In genomic region chr4:63569322-63569721, GRCm38 (mm10) we compare ENCODE assay signal across 20 mouse cellular contexts. TPM values are rescaled to one million over a fixed set of nuclear protein-coding genes. Genes with fewer than 3 reads are reported as not detected.
DNase-seq lines count a peak whose midpoint lies in the region; ATAC-seq and TF ChIP-seq lines count a peak whose summit lies in the region.
"Had no signal": no experiment of that assay in that cellular context is flagged by ENCODE, and none has a peak within 500 bp of the region (broad histone marks: within the 10 kb centered on the region; RNA-seq: fewer than 3 reads in every experiment).

No protein-coding gene starts in this region.

- H3K27ac ChIP-seq in hindbrain, embryonic 10.5 days, result peak overlapping the region; percentile 86
- no peak overlapping the region for H3K27ac ChIP-seq in hindbrain, embryonic 12.5 days
- H3K27ac ChIP-seq in lung, postnatal 0 days (ENCODE audit: low read length), result no peak overlapping the region
- H3K27ac ChIP-seq in embryonic facial prominence, embryonic 13.5 days, result peak overlapping the region; percentile 76; the same call in 1 of the 2 replicates

- no peak overlapping the region for H3K9ac ChIP-seq in hindbrain, embryonic 12.5 days
- H3K9ac ChIP-seq in lung, postnatal 0 days (replicated peaks; ENCODE audit: low read depth), result no peak overlapping the region
- H3K9ac ChIP-seq in embryonic facial prominence, embryonic 13.5 days, result no peak overlapping the region
- H3K9ac ChIP-seq: embryonic facial prominence, embryonic 12.5 days; hindbrain, embryonic 14.5 days had no signal

- 83% methylated on average over 8 of the region's 8 CpGs for WGBS in hindbrain, embryonic 10.5 days
- 86% methylated on average over 8 of the region's 8 CpGs for WGBS in hindbrain, embryonic 12.5 days
- WGBS in lung, postnatal 0 days, result 55% methylated on average over 8 of the region's 8 CpGs
- WGBS in embryonic facial prominence, embryonic 13.5 days, result 84% methylated on average over 8 of the region's 8 CpGs

- H3K9me3 ChIP-seq in hindbrain, embryonic 10.5 days, result no peaks in the 10 kb centered on the region
- no peaks in the 10 kb centered on the region; the same call in 1 of the 2 replicates for H3K9me3 ChIP-seq in hindbrain, embryonic 12.5 days (replicated peaks)
- H3K9me3 ChIP-seq in lung, postnatal 0 days (ENCODE audit: low read length), result no peaks in the 10 kb centered on the region
- H3K9me3 ChIP-seq in embryonic facial prominence, embryonic 13.5 days, result no peaks in the 10 kb centered on the region
- H3K9me3 ChIP-seq: embryonic facial prominence, embryonic 12.5 days had no signal

- H3K4me1 ChIP-seq in hindbrain, embryonic 10.5 days (replicated peaks), result peaks cover 30% of the 10 kb centered on the region
- peaks cover 13% of the 10 kb centered on the region; the same call in 1 of the 2 replicates for H3K4me1 ChIP-seq in hindbrain, embryonic 12.5 days
- H3K4me1 ChIP-seq in lung, postnatal 0 days (ENCODE audit: insufficient read depth, low read depth, low read length), result no peaks in the 10 kb centered on the region; the same call in 1 of the 2 replicates
- H3K4me1 ChIP-seq in embryonic facial prominence, embryonic 13.5 days, result peaks cover 23% of the 10 kb centered on the region

- no peak for ATAC-seq in hindbrain, embryonic 12.5 days (ENCODE audit: low FRiP score)
- peak; percentile 70 for ATAC-seq in lung, postnatal 0 days
- ATAC-seq in embryonic facial prominence, embryonic 13.5 days (ENCODE audit: insufficient number of reproducible peaks, insufficient read depth, low FRiP score, low TSS enrichment, low read depth), result no peak
- ATAC-seq: forebrain, embryonic 14.5 days had no signal

- no peak overlapping the region for H3K4me2 ChIP-seq in hindbrain, embryonic 12.5 days (replicated peaks)
- no peak overlapping the region for H3K4me2 ChIP-seq in lung, postnatal 0 days (replicated peaks; ENCODE audit: low read depth, low read length)
- no peak overlapping the region for H3K4me2 ChIP-seq in embryonic facial prominence, embryonic 13.5 days
- H3K4me2 ChIP-seq: embryonic facial prominence, embryonic 12.5 days; hindbrain, embryonic 14.5 days had no signal

- DNase-seq in hindbrain, embryonic 10.5 days (ENCODE audit: low spot score), result no peak
- DNase-seq in lung, postnatal 0 days (ENCODE audit: low spot score), result peak; percentile 53
- DNase-seq in lung, postnatal 10 days, result no peak
- peak; percentile 45 for DNase-seq in lung, postnatal 36 days
- DNase-seq in cerebellum, adult 8-10 months, result no peak
- DNase-seq: adrenal gland, adult 2 months; adrenal gland, postnatal 25 days; cerebellum, adult 18-20 months; cerebellum, postnatal 10 days; embryo, embryonic 11 days; gastrocnemius, adult 2 months; gastrocnemius, postnatal 25 days; heart, postnatal 10 days; heart, postnatal 4 days had no signal

- peaks cover 25% of the 10 kb centered on the region for H3K36me3 ChIP-seq in hindbrain, embryonic 10.5 days
- no peaks in the 10 kb centered on the region for H3K36me3 ChIP-seq in hindbrain, embryonic 12.5 days
- no peaks in the 10 kb centered on the region for H3K36me3 ChIP-seq in lung, postnatal 0 days (ENCODE audit: insufficient read depth, low read length)
- peaks cover 50% of the 10 kb centered on the region for H3K36me3 ChIP-seq in embryonic facial prominence, embryonic 13.5 days

- no peaks in the 10 kb centered on the region for H3K27me3 ChIP-seq in hindbrain, embryonic 10.5 days (ENCODE audit: insufficient read depth, poor library complexity, severe bottlenecking)
- no peaks in the 10 kb centered on the region for H3K27me3 ChIP-seq in hindbrain, embryonic 12.5 days
- H3K27me3 ChIP-seq in lung, postnatal 0 days (replicated peaks; ENCODE audit: insufficient read depth, low read length), result no peaks in the 10 kb centered on the region
- H3K27me3 ChIP-seq in embryonic facial prominence, embryonic 13.5 days, result no peaks in the 10 kb centered on the region
- H3K27me3 ChIP-seq: embryonic facial prominence, embryonic 12.5 days had no signal

- no peak for TF ChIP-seq CTCF in lung, postnatal 0 days (IDR thresholded peaks at IDR 0.05)

- H3K4me3 ChIP-seq in hindbrain, embryonic 10.5 days, result no peak overlapping the region
- H3K4me3 ChIP-seq in hindbrain, embryonic 12.5 days, result no peak overlapping the region
- no peak overlapping the region for H3K4me3 ChIP-seq in lung, postnatal 0 days (ENCODE audit: low read depth, low read length)
- no peak overlapping the region for H3K4me3 ChIP-seq in embryonic facial prominence, embryonic 13.5 days
- H3K4me3 ChIP-seq: embryonic facial prominence, embryonic 12.5 days; gastrocnemius, adult 2 months had no signal

- TF ChIP-seq EP300 in lung, postnatal 0 days (IDR thresholded peaks at IDR 0.05), result no peak

RNA-seq across cellular contexts. Expression of gene Tmem268, which starts 10.7 kb away (rescaled TPM):
- 7.6 and 10.2 TPM in 2 replicates for polyA plus RNA-seq in hindbrain, embryonic 10.5 days (2016; fragmentation: Nextera tagmentation; extraction: Ambion mirVana)
- 4.1 and 5.8 TPM in 2 replicates for polyA plus RNA-seq in hindbrain, embryonic 12.5 days (2016; fragmentation: Nextera tagmentation; extraction: Ambion mirVana)
- 10.9 and 11.6 TPM in 2 replicates for polyA plus RNA-seq in lung, postnatal 0 days (2015; fragmentation: Nextera tagmentation; extraction: Ambion mirVana)
- polyA plus RNA-seq in embryonic facial prominence, embryonic 13.5 days (2015; fragmentation: Nextera tagmentation; extraction: Ambion mirVana), result 10.7 and 11.1 TPM in 2 replicates

RNA-seq across cellular contexts. Expression of gene Atp6v1g1, which starts 24.8 kb away (rescaled TPM):
- polyA plus RNA-seq in hindbrain, embryonic 10.5 days (2016; fragmentation: Nextera tagmentation; extraction: Ambion mirVana), result 310 and 365 TPM in 2 replicates
- polyA plus RNA-seq in hindbrain, embryonic 12.5 days (2016; fragmentation: Nextera tagmentation; extraction: Ambion mirVana), result 365 and 374 TPM in 2 replicates
- polyA plus RNA-seq in lung, postnatal 0 days (2015; fragmentation: Nextera tagmentation; extraction: Ambion mirVana), result 364 and 369 TPM in 2 replicates
- 315 and 316 TPM in 2 replicates for polyA plus RNA-seq in embryonic facial prominence, embryonic 13.5 days (2015; fragmentation: Nextera tagmentation; extraction: Ambion mirVana)

RNA-seq across cellular contexts. Expression of gene Gm11213, which starts 35.7 kb away (rescaled TPM):
- not detected in 2 replicates for polyA plus RNA-seq in hindbrain, embryonic 10.5 days (2016; fragmentation: Nextera tagmentation; extraction: Ambion mirVana)
- not detected in 2 replicates for polyA plus RNA-seq in hindbrain, embryonic 12.5 days (2016; fragmentation: Nextera tagmentation; extraction: Ambion mirVana)
- not detected in 2 replicates for polyA plus RNA-seq in lung, postnatal 0 days (2015; fragmentation: Nextera tagmentation; extraction: Ambion mirVana)
- not detected in 2 replicates for polyA plus RNA-seq in embryonic facial prominence, embryonic 13.5 days (2015; fragmentation: Nextera tagmentation; extraction: Ambion mirVana)
- polyA plus RNA-seq: adrenal gland, adult 2 months; embryonic facial prominence, embryonic 12.5 days; forebrain, embryonic 14.5 days; heart, embryonic 14.5 days; hindbrain, embryonic 14.5 days had no signal

RNA-seq across cellular contexts. Expression of gene Tex48, which starts 52.9 kb away (rescaled TPM):
- not detected in 2 replicates for polyA plus RNA-seq in hindbrain, embryonic 10.5 days (2016; fragmentation: Nextera tagmentation; extraction: Ambion mirVana)
- not detected in 2 replicates for polyA plus RNA-seq in hindbrain, embryonic 12.5 days (2016; fragmentation: Nextera tagmentation; extraction: Ambion mirVana)
- not detected in 2 replicates for polyA plus RNA-seq in lung, postnatal 0 days (2015; fragmentation: Nextera tagmentation; extraction: Ambion mirVana)
- polyA plus RNA-seq in embryonic facial prominence, embryonic 13.5 days (2015; fragmentation: Nextera tagmentation; extraction: Ambion mirVana), result not detected in 2 replicates
- polyA plus RNA-seq: adrenal gland, adult 2 months; embryonic facial prominence, embryonic 12.5 days; forebrain, embryonic 14.5 days; heart, embryonic 14.5 days; hindbrain, embryonic 14.5 days had no signal

Comparison
In these comparisons a context has a peak if more than half of its experiments do, and no peak if none do; other contexts are left out.
1. DNase-seq: peak in lung, postnatal 0 days (single experiment) and lung, postnatal 36 days (single experiment); none in hindbrain, embryonic 10.5 days (single experiment), lung, postnatal 10 days (single experiment) and cerebellum, adult 8-10 months (single experiment).
2. H3K27ac ChIP-seq: peak in hindbrain, embryonic 10.5 days (single experiment) and embryonic facial prominence, embryonic 13.5 days (single experiment); none in hindbrain, embryonic 12.5 days (single experiment) and lung, postnatal 0 days (single experiment).